1 mouse cellular context compared by ENCODE assay signal in the genomic region with DNA sequence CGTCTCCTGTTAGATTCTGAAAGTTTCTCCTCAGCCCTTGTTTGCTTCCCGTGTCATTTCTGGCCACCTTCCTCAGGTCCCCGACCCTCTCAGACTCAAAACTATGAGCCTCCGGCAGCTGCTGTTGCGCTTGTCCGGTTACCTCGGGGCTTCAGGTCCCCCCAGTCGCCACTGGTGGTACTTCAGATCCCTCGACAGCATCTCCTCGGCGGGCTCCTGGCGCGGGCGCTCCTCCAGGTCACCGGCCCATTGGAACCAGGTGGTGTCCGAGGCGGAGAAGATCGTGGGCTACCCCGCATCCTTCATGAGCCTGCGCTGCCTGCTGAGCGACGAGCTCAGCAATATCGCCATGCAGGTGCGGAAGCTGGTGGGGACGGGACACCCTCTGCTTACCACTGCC.
TF ChIP-seq lines count a peak whose summit lies in the region.

No protein-coding gene starts in this region.

TF ChIP-seq in MEL, 35 proteins besides CTCF, POLR2A, EP300 and RAD21:
- TF ChIP-seq HCFC1 (IDR thresholded peaks at IDR 0.05; ENCODE audit: low read depth, low read length): no peak
